Mouse (Mus musculus) G1E (cell line): ENCODE measurements at regions not wholly inside any gene's neighbourhood (a gene's known extent, or its start where the extent isn't known, plus 50 kb on each side); places are given as distances from the start of the nearest gene placed in this dataset.

ENCODE experiments used
- CTCF ChIP-seq: IDR thresholded peaks from 2 replicates; pipeline ENCODE4 v1.5.1; 2012; ENCODE audit warnings: low read depth, low read length, inconsistent platforms, mixed read lengths
- GATA1 ChIP-seq: IDR thresholded peaks from 2 replicates; pipeline ENCODE4 v1.6.1; 2012; ENCODE audit warnings: borderline replicate concordance, low read length, inconsistent platforms, mixed read lengths
- GATA2 ChIP-seq: IDR thresholded peaks from 2 replicates; pipeline ENCODE4 v1.6.1; 2012; ENCODE audit warnings: low read depth, low read length, inconsistent platforms, borderline replicate concordance
- POLR2AphosphoS5 ChIP-seq: IDR thresholded peaks from 2 replicates; pipeline ENCODE4 v1.6.1; 2012; ENCODE audit warnings: low read depth, low read length, inconsistent platforms; ENCODE audit not compliant: insufficient replicate concordance

GRCm38 (mm10) chr5:133991994-133992393 is 107.5 kb upstream of the Castor2 start:
- TF ChIP-seq POLR2AphosphoS5 (no peak), CTCF (no peak), GATA1 (no peak), GATA2 (no peak)
